Mouse (Mus musculus): ENCODE results near the gene Ccl12.

Ccl12 gene

DNA sequence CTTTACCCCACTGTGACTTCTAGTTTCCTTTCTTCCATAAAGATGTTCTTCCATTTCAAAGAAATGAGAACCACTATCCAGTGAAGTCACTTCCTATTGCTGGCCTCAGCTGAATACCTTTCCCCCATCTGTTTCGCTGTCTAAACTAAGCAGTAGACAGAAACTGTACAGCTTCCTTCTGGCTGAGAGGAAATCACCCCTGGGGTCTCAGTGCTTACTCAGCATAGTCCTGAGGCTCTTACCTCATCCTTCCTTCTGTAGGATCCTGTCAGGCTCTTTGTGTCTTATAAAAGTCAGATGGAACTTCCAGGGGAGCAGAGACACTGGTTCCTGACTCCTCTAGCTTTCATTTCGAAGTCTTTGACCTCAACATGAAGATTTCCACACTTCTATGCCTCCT lies at the start of gene Ccl12:
Gene Ccl12 (plus strand): TSS at position 317 of the 400 bp plus-strand sequence.
- DNase-seq (ENCODE audit: low spot score) = no peak

DNA sequence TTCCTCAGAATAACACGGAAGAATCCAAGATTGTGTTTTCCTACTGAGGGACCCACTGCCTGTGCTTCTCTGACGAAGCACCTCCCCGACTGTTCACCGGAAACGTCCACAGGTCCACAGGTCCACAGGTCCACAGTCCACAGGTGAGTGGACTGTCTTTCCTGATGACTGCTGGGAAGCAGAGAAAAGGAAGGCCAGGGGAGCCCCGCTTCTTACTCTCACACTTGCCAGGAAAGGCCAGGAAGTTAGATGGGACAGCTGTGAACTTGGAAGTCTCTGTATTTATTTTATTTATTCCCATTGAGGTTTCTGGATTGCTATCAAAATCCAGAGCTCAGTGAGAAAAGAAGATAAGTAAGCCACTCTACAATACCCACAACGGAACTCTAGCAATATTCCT lies 47.8 kb upstream of the Ccl12 start:
- no peak for DNase-seq (ENCODE audit: low spot score)

DNA sequence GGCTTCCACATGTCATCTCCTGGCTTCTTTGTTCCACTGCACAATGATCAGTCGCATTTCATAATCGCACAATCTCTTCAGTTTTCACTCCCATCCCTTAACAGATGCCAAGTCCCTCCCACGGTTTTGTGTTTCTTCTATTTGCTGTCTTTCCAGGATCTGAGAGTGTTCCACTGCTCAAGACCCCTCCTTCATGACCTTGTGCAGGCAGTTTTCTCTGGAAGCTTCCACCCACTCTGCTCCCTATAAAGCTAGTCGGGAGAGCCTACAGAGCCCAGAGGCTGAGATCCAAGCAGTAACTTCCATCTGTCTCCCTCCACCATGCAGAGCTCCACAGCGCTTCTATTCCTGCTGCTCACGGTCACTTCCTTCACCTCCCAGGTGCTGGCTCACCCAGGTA lies 44.0 kb upstream of the Ccl12 start, which contains the start of gene Ccl11:
Gene Ccl11 (plus strand): TSS at position 178 of the 400 bp plus-strand sequence.
- DNase-seq (ENCODE audit: low spot score) = no peak

DNA sequence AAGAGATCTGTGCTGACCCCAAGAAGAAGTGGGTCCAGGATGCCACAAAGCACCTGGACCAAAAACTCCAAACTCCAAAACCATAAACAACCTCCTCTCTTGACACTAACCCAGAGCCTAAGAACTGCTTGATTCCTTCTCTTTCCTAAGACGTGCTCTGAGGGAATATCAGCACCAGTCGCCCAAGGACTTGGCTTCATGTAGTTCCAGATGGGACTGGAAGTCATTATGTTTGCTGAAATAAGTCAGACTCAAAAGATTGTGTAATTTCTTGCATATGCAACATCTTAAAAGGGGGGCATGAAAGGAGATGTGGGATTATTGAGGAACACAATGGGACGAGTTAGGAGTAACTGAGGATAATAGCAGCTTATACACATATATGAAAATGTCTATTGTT lies 39.4 kb upstream of the Ccl12 start:
- DNase-seq (ENCODE audit: low spot score) = no peak

DNA sequence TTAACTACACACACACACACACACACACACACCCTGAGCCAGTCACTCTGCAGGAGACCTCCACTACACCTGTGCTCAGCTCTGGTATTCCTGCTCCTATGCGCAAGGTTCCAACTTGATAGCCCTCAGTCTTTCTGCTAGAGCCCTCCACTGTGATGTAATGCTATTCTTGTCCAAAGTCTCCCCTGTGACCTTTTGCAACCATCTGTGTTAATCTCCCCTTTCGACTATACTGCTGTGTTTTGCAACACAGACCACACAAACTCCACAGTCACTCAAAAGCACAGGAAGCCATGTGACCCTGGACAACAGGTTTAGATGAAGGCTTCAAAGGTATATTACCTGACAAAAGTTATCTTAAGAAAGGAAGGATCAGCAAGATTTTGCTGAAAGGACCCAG lies 38.2 kb upstream of the Ccl12 start:
- no peak for DNase-seq (ENCODE audit: low spot score)

DNA sequence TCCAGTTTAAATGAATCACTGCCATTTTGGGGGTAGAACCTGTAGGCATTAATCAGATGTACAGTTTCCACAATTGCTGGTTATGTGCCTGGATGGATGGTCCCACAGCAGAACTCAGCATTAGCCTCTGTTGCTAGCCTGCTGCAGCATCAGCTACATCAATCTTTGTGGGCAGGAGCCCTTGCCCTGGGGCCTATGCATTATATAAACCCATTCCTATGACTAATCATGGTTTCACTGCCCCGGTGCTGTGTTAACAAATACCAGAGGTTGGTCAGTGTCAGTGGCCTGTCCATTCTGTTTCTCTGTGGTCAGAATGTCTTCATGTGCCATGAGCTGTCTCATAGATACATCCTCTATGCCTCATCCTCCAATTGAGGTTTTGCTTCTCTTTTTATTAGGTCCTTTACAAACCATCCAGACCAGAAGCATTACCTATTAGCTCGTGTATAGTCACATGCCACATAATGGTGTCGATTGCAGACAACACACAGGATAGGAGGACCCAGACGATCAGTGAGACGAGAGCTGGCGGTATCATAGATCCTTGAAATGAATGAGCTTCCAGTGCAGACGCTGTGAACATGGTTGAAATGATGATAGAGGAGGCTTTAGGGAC lies 34.6 kb upstream of the Ccl12 start:
- DNase-seq (ENCODE audit: low spot score) = no peak

DNA sequence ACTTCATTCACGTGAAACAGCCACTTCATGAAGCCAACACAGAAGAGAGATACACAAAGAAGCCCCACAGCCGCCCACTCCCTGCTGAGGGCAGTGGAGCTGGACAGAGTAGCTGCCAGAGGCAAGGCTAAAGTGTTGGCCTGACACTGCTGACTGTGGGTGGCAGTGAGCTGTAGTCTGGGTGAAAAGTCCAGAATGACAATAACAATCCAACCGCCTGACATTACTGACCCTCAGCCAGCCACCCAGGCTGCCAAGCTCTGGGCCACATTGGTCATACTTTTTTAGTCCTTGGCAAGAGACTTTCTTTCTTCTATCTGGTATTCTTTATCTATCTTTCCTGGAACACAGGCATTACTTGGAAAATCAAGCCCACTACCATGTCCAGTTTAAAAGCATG lies 30.6 kb upstream of the Ccl12 start:
- DNase-seq (ENCODE audit: low spot score) = no peak

DNA sequence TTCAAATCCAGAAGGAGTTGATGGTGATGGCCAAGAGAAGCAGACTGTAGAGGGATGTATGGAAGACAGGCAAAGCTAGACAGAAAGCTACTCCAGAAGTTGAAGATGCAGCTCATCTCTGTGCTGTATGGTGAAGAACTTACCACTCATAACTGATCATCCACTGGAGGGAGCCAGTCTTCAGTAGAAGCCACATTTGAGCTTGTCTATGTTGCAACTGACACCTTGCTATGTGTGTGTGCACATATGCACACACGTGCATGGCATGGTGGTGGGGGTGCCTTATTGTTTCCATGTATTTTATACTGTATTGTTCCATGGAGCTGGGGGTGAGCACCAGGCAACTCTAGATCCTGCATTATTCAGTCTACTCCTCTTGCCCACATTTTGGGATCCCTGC lies 29.3 kb upstream of the Ccl12 start:
- no peak for DNase-seq (ENCODE audit: low spot score)

DNA sequence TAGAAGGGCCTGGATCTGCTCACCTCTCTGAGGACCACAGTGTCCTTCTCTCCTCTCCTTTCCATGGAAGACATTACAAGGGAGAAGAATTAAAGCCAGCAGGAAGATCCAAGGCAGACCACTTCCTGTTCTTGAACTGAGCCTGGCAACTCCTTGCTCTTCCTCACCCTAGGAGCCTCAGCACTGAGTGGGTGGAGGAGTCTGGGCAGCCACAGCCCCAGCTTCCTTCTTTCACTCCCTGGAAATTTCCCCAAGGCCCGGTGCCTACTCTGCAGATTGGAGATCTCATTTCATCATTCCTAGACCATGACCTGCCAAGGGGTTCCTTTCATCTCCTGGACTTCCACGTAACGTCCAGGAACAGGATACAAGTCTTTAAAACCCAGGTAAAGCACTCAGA lies 28.7 kb upstream of the Ccl12 start:
- DNase-seq (ENCODE audit: low spot score) = no peak

DNA sequence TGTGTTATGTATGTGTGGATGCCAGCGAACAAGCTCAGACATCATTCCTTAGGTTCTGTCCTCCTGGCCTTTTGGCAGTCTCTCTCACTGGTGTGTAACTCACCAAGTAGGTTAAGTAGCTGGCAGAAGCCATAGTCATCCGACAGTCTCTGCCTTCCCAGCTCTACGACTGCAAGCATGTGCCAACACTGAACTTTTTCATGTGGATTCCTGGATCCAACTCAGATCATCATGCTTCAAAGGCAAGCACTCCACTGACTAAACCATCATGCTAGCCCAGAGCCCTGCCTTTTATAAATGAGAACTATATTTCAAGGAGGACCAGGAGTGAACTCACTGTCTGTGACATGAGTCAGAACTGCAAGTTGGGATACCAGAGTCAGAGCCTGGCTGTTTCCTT lies 28.0 kb upstream of the Ccl12 start:
- no peak for DNase-seq (ENCODE audit: low spot score)

DNA sequence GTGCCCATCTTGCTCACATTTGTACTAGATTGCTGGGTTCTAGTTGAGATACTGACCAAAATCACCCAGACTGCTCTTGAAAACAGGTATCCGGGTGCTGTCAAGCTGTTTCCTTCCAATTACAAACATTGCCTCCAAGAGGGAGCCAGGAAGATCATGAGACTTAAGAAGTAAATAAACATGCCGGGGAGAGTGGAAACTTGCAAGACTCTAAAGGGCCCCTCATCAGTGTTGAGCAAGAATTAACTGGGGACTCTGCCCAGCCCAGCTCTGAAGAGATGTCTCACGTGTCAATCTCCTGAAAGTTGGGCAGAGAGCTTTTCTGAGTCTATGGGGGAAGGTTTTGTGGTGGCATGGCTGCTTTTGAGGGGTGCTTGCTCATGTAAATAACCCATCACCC lies 24.6 kb upstream of the Ccl12 start:
- no peak for DNase-seq (ENCODE audit: low spot score)

DNA sequence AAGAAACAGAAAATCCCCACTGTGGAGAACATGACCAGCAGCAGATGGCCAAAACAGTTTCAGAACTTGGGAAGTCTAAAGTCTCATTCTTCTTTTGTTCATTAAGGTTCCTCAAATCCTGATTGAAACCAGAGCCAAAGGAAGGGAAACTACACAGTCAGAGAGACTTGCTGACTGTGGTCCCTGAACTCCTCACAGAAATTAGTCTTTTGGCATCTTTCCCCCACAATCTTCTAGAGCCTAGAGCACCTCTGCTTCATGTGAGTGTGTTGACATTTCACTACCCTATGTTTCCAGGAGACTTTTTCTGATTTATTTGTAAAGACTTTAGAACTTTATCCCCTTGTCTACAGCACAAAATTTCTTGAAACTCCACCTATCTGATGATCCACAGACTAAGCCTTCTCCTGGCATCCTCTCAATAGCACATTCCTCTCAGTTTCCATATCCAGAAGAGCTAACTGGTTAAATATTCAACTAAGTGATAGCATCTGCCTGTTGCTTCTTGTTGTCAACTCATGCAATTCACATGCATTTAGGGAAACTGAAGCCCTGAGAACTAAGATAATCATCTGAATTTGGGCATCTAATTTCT lies 23.4 kb upstream of the Ccl12 start:
- DNase-seq (ENCODE audit: low spot score) = no peak

DNA sequence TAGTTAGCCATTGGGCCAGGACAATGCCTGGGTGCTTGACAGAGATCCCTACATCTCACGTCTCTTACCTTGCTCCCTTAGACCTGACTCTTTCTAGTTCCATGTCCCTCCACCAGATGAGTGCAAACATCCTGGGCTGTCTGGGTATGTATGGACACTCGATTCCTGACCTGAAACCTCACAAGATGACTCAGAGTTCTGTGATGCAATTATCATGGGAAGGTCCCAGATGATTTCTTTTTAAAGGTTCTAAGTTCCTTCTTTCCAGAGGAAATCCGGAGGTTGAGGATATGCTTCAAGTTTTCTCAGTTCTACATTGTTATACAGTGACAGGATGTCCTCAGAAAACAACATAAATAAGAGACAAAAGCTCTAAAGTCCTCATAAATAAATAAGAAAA lies 20.8 kb upstream of the Ccl12 start:
- DNase-seq (ENCODE audit: low spot score) = no peak

DNA sequence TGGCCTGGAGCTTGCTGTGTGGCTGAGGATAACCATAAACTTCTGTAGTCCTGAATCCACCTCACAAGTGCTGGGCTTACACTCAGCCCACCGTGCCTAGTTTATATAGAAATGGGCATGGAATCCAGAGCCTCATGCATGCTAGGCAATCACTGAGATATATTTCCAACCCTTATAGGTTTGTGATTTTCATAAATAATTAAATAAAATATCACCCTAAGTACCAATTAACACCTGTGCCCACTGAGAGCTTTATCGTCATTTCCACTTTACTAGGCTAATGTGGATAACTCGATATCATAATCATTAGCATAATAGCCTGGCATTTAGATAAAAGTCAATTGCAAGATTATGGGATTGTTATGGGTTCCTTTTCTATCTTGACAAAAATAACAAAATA lies 17.3 kb upstream of the Ccl12 start:
- DNase-seq (ENCODE audit: low spot score) = no peak

DNA sequence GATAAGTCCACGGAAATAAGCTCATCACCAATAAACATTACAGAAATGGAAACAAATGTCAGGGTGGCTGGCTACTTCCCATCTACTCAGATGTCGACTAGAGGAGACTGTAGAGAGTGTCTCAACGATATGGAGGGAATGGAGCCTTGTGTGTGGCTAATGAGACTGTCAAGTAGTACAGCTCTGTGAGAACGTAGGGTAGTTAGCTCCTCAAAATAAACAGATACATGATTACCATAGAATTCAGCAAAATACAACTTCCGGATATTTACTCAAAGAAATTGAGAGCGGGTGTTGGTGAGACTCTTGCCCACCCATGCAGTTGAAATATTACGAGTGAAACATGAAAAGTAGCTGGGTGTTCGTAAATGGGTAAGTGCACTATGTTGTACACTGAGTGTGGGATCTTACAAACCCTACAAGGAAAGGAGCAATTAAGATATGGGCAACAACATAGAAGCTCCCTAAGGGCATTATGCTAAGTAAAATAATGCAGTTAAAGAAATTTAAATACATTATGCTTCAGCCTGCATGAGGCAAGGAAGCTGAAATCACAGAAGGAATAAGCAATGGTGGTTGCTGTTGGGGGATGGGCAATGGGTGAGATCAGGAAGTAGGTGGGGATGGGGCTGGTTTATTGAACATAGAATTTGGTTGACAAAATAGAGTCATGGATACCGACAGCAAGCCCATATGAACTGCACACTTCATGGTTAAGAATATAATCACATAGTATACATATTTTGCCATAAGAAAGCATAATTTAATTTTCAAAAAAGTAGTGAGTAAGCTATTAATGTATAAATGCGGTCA lies 1.9 kb upstream of the Ccl12 start:
- DNase-seq (ENCODE audit: low spot score) = no peak

DNA sequence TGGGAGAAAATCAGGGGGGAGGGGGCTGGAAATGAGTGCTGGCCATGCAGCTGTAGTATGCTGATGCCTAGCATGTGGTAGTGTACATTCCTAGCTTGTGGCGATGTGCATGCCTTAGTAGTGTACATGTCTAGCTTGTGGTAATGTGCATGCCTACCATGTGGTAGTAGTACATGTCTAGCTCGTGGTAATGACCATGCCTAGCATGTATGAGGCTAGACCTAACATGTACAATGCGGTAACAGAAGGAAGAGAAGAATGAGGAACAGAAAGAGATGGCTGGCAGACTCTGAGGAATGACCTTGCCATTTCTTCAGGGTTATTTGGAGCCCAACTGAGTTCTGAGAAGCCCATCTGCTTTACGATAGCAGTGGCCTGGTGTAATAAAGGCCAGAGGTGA lies 558 bp upstream of the Ccl12 start:
- DNase-seq (ENCODE audit: low spot score) = no peak

DNA sequence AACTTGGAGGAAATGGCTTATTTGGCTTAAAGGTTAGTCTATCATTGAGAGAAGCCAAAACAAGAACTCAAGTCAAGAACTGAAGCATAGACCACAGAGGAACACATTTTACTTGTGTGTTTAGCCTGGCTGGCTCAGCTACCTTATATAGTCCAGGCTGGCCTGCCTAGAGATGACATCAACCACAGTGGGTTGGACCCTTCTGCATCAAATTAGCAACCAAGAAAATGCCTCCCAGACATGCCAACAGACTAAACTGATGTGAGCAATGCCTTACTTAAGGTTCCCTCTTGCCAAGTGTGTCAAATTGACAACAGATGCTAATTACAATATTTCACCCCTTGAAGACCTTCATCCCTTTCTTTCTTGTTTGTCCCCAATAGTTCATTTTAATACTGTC lies 8.0 kb downstream of the Ccl12 start:
- no peak for DNase-seq (ENCODE audit: low spot score)

DNA sequence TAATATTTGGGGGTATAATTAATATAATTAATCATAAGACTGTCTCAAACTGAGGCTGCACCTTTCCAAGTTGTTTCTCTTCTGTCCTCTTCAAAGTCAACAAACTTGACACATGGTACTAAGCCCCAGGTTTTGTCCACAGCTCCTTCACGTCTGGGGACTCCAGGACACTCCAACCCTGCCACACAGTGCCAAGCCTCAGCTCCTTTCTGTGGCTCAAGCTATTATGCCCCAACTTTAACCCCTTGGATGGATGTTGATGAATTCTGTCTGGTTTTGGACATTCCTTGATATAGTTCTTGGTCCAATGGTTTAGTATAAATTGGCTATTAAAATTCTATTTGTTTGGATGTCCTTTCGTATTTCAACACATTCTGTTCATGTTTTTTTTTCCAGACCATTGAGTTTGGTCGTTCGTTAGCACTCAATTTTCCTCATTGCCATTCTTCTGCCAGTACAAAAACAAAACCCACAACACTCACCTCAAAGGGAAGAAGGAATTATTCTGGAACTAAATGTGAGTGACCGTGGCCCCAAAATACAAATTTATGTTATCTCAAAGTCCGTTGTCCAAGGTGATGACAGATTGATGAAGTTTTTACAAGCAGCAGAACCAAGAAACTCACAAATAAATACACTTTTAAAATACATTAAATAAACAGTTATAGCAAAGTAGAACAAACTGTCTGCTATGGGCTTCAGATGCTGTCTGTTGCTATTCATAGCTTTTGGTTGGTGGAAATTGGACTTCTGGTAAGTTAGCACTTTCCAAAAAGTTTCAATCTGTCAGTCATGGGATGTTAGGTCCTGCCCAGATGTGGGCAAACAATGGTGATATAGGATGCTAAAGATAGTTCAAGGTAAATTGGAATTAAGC lies 9.0 kb downstream of the Ccl12 start:
- DNase-seq (ENCODE audit: low spot score) = no peak

DNA sequence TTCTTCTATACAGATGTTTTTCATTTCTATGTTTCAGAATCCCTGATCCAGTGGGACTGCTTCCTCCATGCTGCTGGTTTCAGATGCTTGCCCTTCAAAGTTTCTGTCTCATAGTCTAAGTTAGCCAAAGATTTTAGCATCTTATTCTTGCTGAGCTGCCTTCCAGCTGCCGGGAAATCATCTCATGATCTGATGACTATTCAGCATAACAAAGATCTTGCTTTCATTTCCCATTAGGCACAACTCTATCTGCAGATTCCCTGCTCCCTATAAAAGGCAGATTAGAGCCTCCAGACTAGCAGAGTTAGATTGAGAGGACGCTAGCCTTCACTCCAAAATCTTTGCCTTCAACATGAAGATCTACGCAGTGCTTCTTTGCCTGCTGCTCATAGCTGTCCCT lies 13.2 kb downstream of the Ccl12 start, which contains the start of gene Ccl8:
Gene Ccl8 (plus strand): TSS at position 301 of the 400 bp plus-strand sequence.
- DNase-seq (ENCODE audit: low spot score) = no peak

DNA sequence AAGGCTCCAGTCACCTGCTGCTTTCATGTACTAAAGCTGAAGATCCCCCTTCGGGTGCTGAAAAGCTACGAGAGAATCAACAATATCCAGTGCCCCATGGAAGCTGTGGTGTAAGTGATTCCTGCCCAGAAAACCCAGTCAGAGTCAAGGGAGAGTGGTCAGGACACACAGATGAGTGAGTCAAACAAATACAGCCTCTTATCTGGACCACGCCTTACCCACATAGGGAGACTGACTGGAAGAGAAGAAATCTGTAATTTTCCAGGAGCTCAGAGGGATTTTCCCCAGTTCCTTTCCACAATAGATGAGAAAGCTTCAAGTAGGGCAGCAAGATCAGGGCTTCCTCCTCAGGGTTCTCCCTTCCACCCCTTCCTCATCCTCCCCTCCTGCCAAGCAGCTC lies 14.4 kb downstream of the Ccl12 start:
- DNase-seq (ENCODE audit: low spot score) = no peak

DNA sequence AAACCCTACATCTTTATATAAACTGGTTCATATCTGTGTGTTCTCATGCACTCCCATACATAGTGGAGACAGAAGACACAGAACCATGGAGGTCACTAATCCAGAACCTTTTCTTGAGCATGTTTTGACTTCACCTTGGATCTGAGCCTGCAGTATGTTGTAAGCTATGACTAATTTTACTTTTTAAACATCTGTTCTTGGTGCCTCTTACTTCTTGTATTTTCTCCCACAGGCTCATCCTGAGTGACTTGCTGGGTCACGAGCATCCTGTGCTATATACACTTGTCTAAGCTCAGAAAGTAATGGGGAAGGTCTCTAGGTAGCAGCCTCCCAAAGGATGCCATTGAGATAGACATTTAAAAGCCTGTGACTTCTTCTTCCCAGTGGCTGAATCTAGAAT lies 31.3 kb downstream of the Ccl12 start:
- no peak for DNase-seq (ENCODE audit: low spot score)

DNA sequence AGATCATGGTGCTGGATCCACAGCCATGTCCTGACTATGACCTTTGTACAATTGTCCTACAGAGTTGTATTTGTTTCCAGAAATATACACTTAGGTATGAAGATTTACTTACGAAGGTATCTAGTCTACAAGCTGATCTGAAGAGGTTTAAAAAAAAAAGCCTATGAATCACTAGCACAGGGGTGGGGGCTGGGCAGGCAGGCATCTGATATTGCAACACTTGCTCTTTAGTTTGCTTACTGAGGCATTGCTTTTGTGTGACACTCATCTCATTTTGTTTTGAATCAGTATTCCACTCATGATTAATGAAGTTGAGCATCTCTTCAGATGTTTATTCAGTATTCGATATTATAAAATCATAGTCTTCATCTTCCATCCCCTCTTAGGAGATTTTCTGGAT lies 34.6 kb downstream of the Ccl12 start:
- DNase-seq (ENCODE audit: low spot score) = no peak

Measured in ovary, postnatal 36 days (tissue).